Mouse (Mus musculus): ENCODE data around the gene Rab37. TPM values are rescaled to one million over a fixed set of nuclear protein-coding genes. Genes with fewer than 3 reads are reported as not detected.

The Rab37 gene
- polyA plus RNA-seq, 1 experiment from 2014 or later, result 0.61 TPM

DNA sequence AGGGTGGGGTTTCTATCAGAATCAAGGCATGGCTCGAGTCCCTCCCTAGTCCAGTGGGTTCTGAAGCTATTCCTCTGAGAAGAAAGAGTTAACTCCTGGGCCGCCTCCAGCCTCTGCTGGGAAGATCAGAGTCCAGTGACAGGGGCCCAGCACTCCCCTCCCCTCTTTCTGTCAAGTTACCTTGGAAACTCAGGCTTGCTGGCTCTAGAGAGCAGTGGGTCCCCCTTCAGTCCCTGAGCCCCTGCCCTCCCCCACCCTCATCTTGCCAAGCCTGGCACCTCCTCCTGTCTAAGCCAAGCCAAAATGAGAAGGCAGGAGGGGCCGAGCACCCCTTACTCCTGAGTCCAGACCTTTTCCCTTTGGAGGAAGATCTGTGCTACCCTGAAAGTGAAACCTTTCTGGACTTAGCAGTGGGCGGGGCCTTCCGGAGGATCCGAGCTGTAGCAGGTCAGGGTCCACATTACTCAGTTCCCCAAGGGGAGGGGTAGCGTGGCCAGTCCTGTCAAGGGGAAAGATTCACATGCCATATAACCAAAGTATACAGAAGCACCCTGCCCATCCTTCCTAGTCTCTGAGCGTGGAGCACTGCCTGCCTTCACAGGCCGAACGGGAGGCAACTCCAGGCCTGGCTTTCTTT, 86.4 kb downstream of the Rab37 start:
- DNase-seq (ENCODE audit: low spot score, missing footprints), result no peak
- Histone ChIP-seq H3K4me2 (peak overlapping the region; percentile 20), H3K4me3 (ENCODE audit: low read depth, low read length) (no peak overlapping the region), H3K27me3 (ENCODE audit: control insufficient read depth, insufficient read depth, low read length) (peaks cover 1% of the 10 kb centered on the region), H3K4me1 (ENCODE audit: control insufficient read depth, insufficient read depth, low read length) (peaks cover 48% of the 10 kb centered on the region), H3K36me3 (ENCODE audit: control insufficient read depth, insufficient read depth, low read length) (no peaks in the 10 kb centered on the region), H3K27ac (ENCODE audit: low read depth, low read length) (peak overlapping the region; percentile 25; the same call in 1 of the 2 replicates), H3K9me3 (ENCODE audit: control insufficient read depth, low read length) (no peaks in the 10 kb centered on the region), H3K9ac (ENCODE audit: low read length) (0 out of 2 replicates have a peak overlapping the region, but pooled peaks have one; percentile 16)
- ATAC-seq (ENCODE audit: low FRiP score), result peak; percentile 65; the same call in 1 of the 2 replicates
- 25% methylated on average over 10 of the region's 10 CpGs for WGBS

DNA sequence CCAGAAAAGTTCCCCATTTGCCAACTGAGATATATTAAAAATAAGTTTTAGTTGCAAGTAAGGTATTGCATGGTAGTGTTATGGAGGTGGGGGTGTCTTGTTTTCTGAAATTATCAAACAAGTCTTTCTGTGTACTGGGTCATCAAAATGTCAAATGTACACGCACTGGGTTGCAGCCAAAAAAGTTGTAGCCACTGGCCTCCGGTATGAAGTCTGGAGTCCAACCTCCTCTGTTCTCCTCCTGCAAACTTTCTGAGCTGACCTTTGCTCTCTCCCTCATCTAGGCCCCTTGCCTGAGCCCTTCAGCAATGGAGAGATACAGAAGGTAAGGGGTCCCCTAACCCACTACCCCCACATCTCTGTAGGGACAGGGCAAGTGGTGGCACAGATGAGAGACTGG, 87.5 kb downstream of the Rab37 start:
- WGBS, result 76% methylated on average over 2 of the region's 2 CpGs
- Histone ChIP-seq H3K27me3 (ENCODE audit: control insufficient read depth, insufficient read depth, low read length) (no peaks in the 10 kb centered on the region; the same call in 1 of the 2 replicates), H3K27ac (ENCODE audit: low read depth, low read length) (no peak overlapping the region), H3K9ac (ENCODE audit: low read length) (no peak overlapping the region), H3K9me3 (ENCODE audit: control insufficient read depth, low read length) (no peaks in the 10 kb centered on the region), H3K4me1 (ENCODE audit: control insufficient read depth, insufficient read depth, low read length) (peaks cover 38% of the 10 kb centered on the region), H3K4me2 (no peak overlapping the region), H3K4me3 (ENCODE audit: low read depth, low read length) (no peak overlapping the region), H3K36me3 (ENCODE audit: control insufficient read depth, insufficient read depth, low read length) (no peaks in the 10 kb centered on the region)
- DNase-seq (ENCODE audit: low spot score, missing footprints) (no peak), ATAC-seq (ENCODE audit: low FRiP score) (no peak)

DNA sequence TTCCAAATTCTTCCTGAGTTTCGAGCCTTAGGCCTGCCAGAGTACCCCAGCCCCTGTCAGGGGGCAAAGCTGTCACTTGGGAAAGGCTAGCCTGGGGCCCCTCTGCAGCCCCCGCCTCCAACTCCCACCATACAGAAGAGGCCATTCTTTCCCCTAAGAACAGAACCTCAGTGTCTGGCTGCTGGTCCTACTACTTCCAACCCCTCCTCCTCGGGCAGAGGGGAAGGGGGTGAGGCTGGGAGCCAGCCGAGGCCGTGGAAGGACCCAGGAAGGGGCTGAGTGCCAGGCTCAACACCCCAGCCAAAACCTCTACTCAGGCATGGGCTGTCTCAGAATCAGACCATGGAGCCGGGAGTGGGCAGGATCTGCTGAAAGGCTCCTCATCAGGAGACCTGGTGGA, 88.0 kb downstream of the Rab37 start:
- H3K4me3 ChIP-seq (ENCODE audit: low read depth, low read length), result no peak overlapping the region
- H3K9me3 ChIP-seq (ENCODE audit: control insufficient read depth, low read length), result no peaks in the 10 kb centered on the region
- no peaks in the 10 kb centered on the region for H3K36me3 ChIP-seq (ENCODE audit: control insufficient read depth, insufficient read depth, low read length)
- H3K27me3 ChIP-seq (ENCODE audit: control insufficient read depth, insufficient read depth, low read length), result no peaks in the 10 kb centered on the region
- DNase-seq (ENCODE audit: low spot score, missing footprints) (no peak), ATAC-seq (ENCODE audit: low FRiP score) (no peak)
- H3K27ac ChIP-seq (ENCODE audit: low read depth, low read length), result no peak overlapping the region
- peaks cover 34% of the 10 kb centered on the region for H3K4me1 ChIP-seq (ENCODE audit: control insufficient read depth, insufficient read depth, low read length)
- no peak overlapping the region for H3K4me2 ChIP-seq
- WGBS, result 76% methylated on average over 6 of the region's 6 CpGs
- no peak overlapping the region for H3K9ac ChIP-seq (ENCODE audit: low read length)

DNA sequence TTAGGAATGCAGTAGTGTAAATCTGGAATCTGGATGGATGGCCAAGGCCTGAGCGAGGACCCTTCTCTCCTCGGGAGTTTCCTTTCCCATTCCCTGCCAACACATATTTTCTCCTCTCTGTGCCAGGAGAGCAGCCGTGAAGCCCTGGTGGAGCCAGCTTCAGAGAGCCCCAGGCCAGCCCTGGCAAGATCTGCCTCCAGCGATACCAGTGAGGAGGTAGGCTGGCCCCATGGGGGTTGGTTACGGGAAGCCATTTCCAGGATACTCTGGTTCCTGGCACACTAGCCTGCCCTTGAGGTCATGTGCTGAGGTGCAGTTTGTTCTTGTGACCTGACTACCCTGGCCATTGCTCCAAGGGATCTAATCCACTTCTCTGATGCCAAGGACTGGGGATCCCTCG, 88.7 kb downstream of the Rab37 start:
- DNase-seq (ENCODE audit: low spot score, missing footprints) (no peak), ATAC-seq (ENCODE audit: low FRiP score) (no peak)
- no peak overlapping the region for H3K4me3 ChIP-seq (ENCODE audit: low read depth, low read length)
- H3K27me3 ChIP-seq (ENCODE audit: control insufficient read depth, insufficient read depth, low read length), result no peaks in the 10 kb centered on the region
- peaks cover 27% of the 10 kb centered on the region for H3K4me1 ChIP-seq (ENCODE audit: control insufficient read depth, insufficient read depth, low read length)
- H3K9ac ChIP-seq (ENCODE audit: low read length), result no peak overlapping the region
- no peak overlapping the region for H3K4me2 ChIP-seq
- WGBS, result 83% methylated on average over 6 of the region's 6 CpGs
- H3K9me3 ChIP-seq (ENCODE audit: control insufficient read depth, low read length), result no peaks in the 10 kb centered on the region
- H3K27ac ChIP-seq (ENCODE audit: low read depth, low read length), result no peak overlapping the region
- no peaks in the 10 kb centered on the region for H3K36me3 ChIP-seq (ENCODE audit: control insufficient read depth, insufficient read depth, low read length)

DNA sequence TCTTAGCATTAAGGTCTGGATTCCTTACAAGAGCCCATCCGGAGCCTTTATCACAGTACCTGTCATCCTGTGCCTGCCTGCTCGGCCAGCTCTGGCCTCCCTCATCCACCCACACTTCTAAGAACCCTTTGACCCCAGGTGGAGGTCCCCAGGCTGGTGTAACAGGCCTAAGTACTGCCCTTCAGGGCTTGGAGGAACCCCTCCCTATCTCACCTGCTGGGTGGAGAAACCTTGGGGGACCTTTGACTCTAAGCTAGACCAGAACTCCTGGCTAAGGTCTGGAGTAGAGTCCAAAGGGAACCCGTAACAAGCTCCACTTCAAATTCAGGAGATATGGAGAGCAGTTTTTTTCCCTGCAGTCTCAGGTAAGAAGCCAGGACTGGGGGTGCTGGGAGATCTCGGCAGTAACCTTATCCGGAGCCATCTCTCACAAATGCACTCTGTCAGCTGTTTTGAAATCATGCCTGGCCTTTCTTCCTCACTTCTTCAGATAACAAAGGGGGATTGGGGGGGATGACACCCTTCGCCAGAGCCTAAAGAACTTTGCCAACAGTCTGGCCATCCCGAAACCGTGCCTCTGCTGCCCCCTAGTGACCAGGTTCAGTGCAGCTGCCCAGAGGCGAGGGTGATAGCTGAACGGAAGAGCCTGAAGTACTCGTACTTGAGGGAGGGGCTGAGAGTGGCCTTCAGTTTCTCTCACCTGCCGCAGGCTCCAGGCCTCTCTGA, 90.8 kb downstream of the Rab37 start:
- Histone ChIP-seq H3K9ac (ENCODE audit: low read length) (no peak overlapping the region), H3K4me2 (no peak overlapping the region), H3K36me3 (ENCODE audit: control insufficient read depth, insufficient read depth, low read length) (no peaks in the 10 kb centered on the region), H3K4me1 (ENCODE audit: control insufficient read depth, insufficient read depth, low read length) (peaks cover 16% of the 10 kb centered on the region), H3K27ac (ENCODE audit: low read depth, low read length) (no peak overlapping the region), H3K9me3 (ENCODE audit: control insufficient read depth, low read length) (no peaks in the 10 kb centered on the region), H3K4me3 (ENCODE audit: low read depth, low read length) (no peak overlapping the region), H3K27me3 (ENCODE audit: control insufficient read depth, insufficient read depth, low read length) (no peaks in the 10 kb centered on the region)
- WGBS, result 23% methylated on average over 12 of the region's 12 CpGs
- DNase-seq (ENCODE audit: low spot score, missing footprints) (peak; percentile 98), ATAC-seq (ENCODE audit: low FRiP score) (no peak)

DNA sequence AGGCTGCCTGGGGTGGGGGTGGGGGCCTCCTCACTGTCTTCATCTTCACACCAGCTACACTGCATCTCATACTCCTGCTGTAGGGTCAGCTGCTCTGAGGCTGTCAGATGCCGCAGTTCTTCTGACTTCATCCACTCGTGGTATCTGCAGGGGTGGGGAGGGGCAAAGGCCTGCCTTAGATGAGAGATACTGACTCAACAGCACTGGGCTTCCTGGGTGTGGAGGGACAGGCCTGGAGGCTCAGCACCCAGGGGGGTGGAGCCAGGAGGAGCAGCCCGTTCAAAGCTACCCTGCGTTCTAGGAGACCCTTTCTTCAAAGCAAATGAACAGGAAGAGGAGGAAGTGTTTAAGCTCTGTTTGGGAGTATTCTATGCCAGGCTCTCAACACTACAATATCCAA, 93.7 kb downstream of the Rab37 start:
- no peak for ATAC-seq (ENCODE audit: low FRiP score)

DNA sequence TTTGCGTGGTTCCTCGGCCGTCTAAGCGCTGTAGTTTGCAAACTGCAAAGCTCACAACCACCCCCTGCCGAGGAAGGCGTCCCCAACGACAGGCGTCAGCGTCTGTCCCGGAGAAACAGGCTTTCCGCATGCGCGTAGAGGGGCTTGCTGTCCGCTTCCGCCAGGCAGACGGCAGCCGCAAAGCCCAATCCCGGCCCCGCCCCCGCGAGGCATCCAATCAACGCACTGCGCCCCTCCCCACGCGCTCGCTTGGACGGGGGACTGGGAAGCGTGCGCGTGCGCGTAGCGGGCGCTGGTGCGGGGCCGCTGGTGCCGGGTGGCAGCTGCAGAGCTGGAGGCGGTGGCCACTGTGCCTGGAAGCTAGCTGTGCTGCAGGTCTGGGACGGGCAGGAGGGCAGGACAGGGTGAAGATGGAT, 96.0 kb downstream of the Rab37 start, which contains the start of gene Tmem104:
Tmem104 (plus strand) TSS at position 264 of the 416 bp plus-strand sequence.
- under 1% methylated on average over 39 of the region's 39 CpGs for WGBS
- H3K27me3 ChIP-seq (ENCODE audit: control insufficient read depth, insufficient read depth, low read length), result no peaks in the 10 kb centered on the region

More for the DNA sequence above, 93.7 kb downstream of the Rab37 start:
- DNase-seq (ENCODE audit: low spot score, missing footprints), result no peak
- H3K4me3 ChIP-seq (ENCODE audit: low read depth, low read length), result no peak overlapping the region
- WGBS, result 52% methylated on average over 4 of the region's 4 CpGs
- H3K36me3 ChIP-seq (ENCODE audit: control insufficient read depth, insufficient read depth, low read length), result no peaks in the 10 kb centered on the region
- H3K4me1 ChIP-seq (ENCODE audit: control insufficient read depth, insufficient read depth, low read length), result peaks cover 10% of the 10 kb centered on the region; the same call in 1 of the 2 replicates
- no peaks in the 10 kb centered on the region for H3K9me3 ChIP-seq (ENCODE audit: control insufficient read depth, low read length)
- no peak overlapping the region for H3K4me2 ChIP-seq
- H3K27me3 ChIP-seq (ENCODE audit: control insufficient read depth, insufficient read depth, low read length), result no peaks in the 10 kb centered on the region
- H3K27ac ChIP-seq (ENCODE audit: low read depth, low read length), result no peak overlapping the region
- no peak overlapping the region for H3K9ac ChIP-seq (ENCODE audit: low read length)

DNA sequence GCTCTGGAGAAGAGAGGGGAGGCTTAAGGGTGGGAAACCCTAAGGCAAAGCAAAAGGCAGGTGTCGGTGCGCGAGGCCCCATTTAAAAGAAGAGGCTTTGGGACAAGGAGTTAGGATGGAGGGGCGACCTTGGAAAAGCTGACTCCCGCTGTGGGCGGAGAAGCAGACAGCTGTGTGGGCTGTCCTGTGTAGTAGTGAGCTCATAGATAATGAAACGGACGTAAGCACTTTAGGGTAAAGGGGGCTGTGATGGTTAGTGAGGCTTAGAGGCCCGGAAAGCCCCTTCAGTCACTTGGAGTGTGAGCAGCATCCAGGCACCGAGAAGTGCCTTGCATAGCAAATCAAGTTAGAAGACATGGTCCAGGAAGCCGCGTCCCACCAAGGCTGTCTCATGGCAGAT, 96.5 kb downstream of the Rab37 start, which contains the start of gene Nat9:
Nat9 (minus strand) TSS at position 167 of the 400 bp plus-strand sequence.
- H3K36me3 ChIP-seq (ENCODE audit: control insufficient read depth, insufficient read depth, low read length), result no peaks in the 10 kb centered on the region
- H3K4me3 ChIP-seq (ENCODE audit: low read depth, low read length), result peak within 1 kb of the TSS; percentile 54
- H3K9me3 ChIP-seq (ENCODE audit: control insufficient read depth, low read length), result no peaks in the 10 kb centered on the region
- H3K4me1 ChIP-seq (ENCODE audit: control insufficient read depth, insufficient read depth, low read length), result peaks cover 10% of the 10 kb centered on the region; the same call in 1 of the 2 replicates
- WGBS, result 12% methylated on average over 12 of the region's 12 CpGs
- H3K27ac ChIP-seq (ENCODE audit: low read depth, low read length), result peak within 1 kb of the TSS; percentile 2; the same call in 1 of the 2 replicates
- H3K9ac ChIP-seq (ENCODE audit: low read length), result peak within 1 kb of the TSS; percentile 75
- no peaks in the 10 kb centered on the region for H3K27me3 ChIP-seq (ENCODE audit: control insufficient read depth, insufficient read depth, low read length)
- H3K4me2 ChIP-seq, result peak within 1 kb of the TSS; percentile 91
- no peak for DNase-seq (ENCODE audit: low spot score, missing footprints)
- ATAC-seq (ENCODE audit: low FRiP score), result peak; percentile 49; the same call in 1 of the 2 replicates

More for the DNA sequence above, 96.0 kb downstream of the Rab37 start, which contains the start of gene Tmem104:
- ATAC-seq (ENCODE audit: low FRiP score) (peak; percentile 93), DNase-seq (ENCODE audit: low spot score, missing footprints) (peak; percentile 99)
- Histone ChIP-seq H3K4me1 (ENCODE audit: control insufficient read depth, insufficient read depth, low read length) (peaks cover 10% of the 10 kb centered on the region; the same call in 1 of the 2 replicates), H3K36me3 (ENCODE audit: control insufficient read depth, insufficient read depth, low read length) (no peaks in the 10 kb centered on the region), H3K4me2 (peak within 1 kb of the TSS; percentile 91), H3K9me3 (ENCODE audit: control insufficient read depth, low read length) (no peaks in the 10 kb centered on the region), H3K9ac (ENCODE audit: low read length) (peak within 1 kb of the TSS; percentile 75), H3K4me3 (ENCODE audit: low read depth, low read length) (peak within 1 kb of the TSS; percentile 54), H3K27ac (ENCODE audit: low read depth, low read length) (peak within 1 kb of the TSS; percentile 2; the same call in 1 of the 2 replicates)

All from midbrain, embryonic 11.5 days (tissue).